Mouse (Mus musculus): Measurements from ENCODE around the gene Kcnk2. TPM values are rescaled to one million over a fixed set of nuclear protein-coding genes. Genes with fewer than 3 reads are reported as not detected.

The Kcnk2 gene
- polyA plus RNA-seq, 1 experiment, result 2.3 TPM

GRCm38 (mm10) chr1:189364188-189364587 lies 37.9 kb downstream of the Kcnk2 start:
- H3K4me1 ChIP-seq (ENCODE audit: control insufficient read depth, insufficient read depth, insufficient read length, low read length), result no peaks in the 10 kb centered on the region
- no peak overlapping the region for H3K4me3 ChIP-seq (ENCODE audit: insufficient read depth, low read depth, low read length)
- H3K27ac ChIP-seq (replicated peaks; ENCODE audit: low read depth, low read length), result no peak overlapping the region

DNA sequence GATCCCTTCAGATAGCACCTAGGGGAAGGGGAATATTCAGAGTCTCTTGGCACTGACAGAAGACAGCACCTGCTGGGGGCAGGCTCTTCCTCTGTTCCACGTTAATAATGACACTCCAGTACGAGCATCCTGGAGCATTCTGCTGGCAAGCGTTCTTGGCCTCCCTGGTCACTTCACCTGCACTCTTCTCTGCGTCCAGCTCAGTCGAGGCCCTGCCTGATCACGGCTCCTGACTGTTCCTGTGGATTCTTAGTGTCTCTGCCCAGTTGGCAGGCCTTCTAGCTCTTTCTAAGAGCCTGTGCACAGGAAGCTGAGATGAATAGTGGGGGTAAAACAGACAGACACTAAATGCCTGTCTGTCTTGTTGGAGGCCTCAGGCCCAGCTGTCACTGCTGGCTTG lies 39.5 kb downstream of the Kcnk2 start:
- Histone ChIP-seq H3K27ac (replicated peaks; ENCODE audit: low read depth, low read length) (no peak overlapping the region), H3K4me1 (ENCODE audit: control insufficient read depth, insufficient read depth, insufficient read length, low read length) (no peaks in the 10 kb centered on the region), H3K4me3 (ENCODE audit: insufficient read depth, low read depth, low read length) (no peak overlapping the region)

DNA sequence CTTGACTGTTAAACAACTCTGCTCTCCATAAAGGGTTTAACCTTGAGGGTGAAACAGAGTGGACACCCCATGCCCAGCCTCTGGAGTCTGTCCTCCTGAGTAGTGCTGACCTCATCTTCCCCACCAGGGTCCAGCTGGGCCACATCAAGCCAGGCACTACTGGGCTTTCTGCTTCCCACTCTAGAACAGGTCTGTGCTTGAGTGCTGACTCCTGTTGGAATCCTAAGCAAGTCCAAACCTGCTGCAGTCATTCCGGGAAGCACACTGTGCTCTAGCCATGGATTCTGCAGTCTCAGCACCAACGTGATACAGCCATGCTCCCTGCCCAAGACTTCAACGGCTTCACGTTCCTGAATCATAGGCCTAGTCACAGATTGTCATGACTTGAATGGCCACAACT lies 42.4 kb downstream of the Kcnk2 start:
- Histone ChIP-seq H3K4me1 (ENCODE audit: control insufficient read depth, insufficient read depth, insufficient read length, low read length) (no peaks in the 10 kb centered on the region), H3K4me3 (ENCODE audit: insufficient read depth, low read depth, low read length) (no peak overlapping the region), H3K27ac (replicated peaks; ENCODE audit: low read depth, low read length) (no peak overlapping the region)

- H3K4me1 ChIP-seq (ENCODE audit: control insufficient read depth, insufficient read depth, insufficient read length, low read length), result no peaks in the 10 kb centered on the region
- no peak overlapping the region for H3K4me3 ChIP-seq (ENCODE audit: insufficient read depth, low read depth, low read length)
- no peak overlapping the region for H3K27ac ChIP-seq (replicated peaks; ENCODE audit: low read depth, low read length)
These were observed 48.2 kb downstream of the Kcnk2 start for GRCm38 (mm10) chr1:189353887-189354286.

GRCm38 (mm10) chr1:189351804-189352203 lies 50.3 kb downstream of the Kcnk2 start:
- no peak overlapping the region for H3K27ac ChIP-seq (replicated peaks; ENCODE audit: low read depth, low read length)
- H3K4me3 ChIP-seq (ENCODE audit: insufficient read depth, low read depth, low read length), result no peak overlapping the region
- no peaks in the 10 kb centered on the region for H3K4me1 ChIP-seq (ENCODE audit: control insufficient read depth, insufficient read depth, insufficient read length, low read length)

- H3K27ac ChIP-seq (replicated peaks; ENCODE audit: low read depth, low read length), result no peak overlapping the region
- H3K4me1 ChIP-seq (ENCODE audit: control insufficient read depth, insufficient read depth, insufficient read length, low read length), result no peaks in the 10 kb centered on the region
- H3K4me3 ChIP-seq (ENCODE audit: insufficient read depth, low read depth, low read length), result no peak overlapping the region
These were observed 52.9 kb downstream of the Kcnk2 start for GRCm38 (mm10) chr1:189349205-189349604.

DNA sequence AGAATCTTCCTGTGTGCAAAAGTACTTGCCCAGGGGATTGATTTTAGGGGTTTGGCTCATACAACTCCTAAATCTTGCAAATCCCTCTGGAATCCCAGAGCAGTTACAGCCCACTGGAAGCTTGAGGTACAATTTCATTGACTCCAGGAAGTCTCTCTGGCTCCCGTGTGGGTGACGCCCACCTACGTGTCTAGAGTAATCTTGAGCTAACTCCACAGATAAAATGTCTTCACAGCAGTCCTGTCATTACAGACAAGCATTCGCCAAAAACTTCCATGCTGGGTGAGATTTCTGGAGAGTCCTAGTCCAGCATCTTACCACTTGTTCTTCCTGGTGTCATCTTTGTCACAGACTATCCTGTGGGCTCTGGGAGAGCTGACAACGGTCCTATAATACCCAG lies 56.9 kb downstream of the Kcnk2 start:
- no peak overlapping the region for H3K27ac ChIP-seq (replicated peaks; ENCODE audit: low read depth, low read length)
- H3K4me3 ChIP-seq (ENCODE audit: insufficient read depth, low read depth, low read length), result no peak overlapping the region
- H3K4me1 ChIP-seq (ENCODE audit: control insufficient read depth, insufficient read depth, insufficient read length, low read length), result peaks cover 2% of the 10 kb centered on the region; the same call in 1 of the 2 replicates

- no peak overlapping the region for H3K27ac ChIP-seq (replicated peaks; ENCODE audit: low read depth, low read length)
- peaks cover 2% of the 10 kb centered on the region; the same call in 1 of the 2 replicates for H3K4me1 ChIP-seq (ENCODE audit: control insufficient read depth, insufficient read depth, insufficient read length, low read length)
- peak overlapping the region; percentile 57 for H3K4me3 ChIP-seq (ENCODE audit: insufficient read depth, low read depth, low read length)
These were observed 58.5 kb downstream of the Kcnk2 start for GRCm38 (mm10) chr1:189343301-189344251.

DNA sequence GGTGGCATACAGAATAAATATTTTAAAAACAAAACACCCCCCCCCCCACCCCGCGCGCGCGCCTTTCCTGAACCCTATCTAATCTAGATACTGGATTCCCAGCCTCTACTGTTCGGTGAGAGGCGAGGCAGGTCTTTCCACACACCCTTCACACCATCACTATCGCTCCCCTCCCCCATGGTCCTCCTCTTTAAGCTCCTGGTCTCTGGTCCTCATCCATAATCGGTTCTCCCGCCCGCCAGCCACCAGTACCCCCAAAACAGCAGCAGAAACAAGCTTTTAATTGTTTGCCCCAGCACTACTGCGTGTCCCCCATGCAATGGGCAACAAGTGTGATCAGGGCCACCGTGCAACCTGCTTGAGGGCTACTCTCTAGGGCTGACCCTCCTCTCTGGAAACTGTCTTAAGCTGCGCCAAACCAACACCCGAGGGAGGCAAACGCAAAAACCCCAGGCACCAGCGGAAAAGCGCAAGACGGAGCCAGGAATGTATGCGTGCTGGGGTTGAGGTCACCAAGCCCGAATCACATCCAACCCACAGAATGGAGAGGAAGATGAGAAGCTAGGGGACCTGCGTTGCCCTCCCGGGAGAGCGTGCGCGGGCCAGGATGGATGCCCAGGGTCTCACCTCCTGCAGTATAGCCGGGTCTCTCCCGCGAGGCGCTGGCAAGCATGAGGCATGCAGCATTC lies 59.5 kb downstream of the Kcnk2 start:
- Histone ChIP-seq H3K27ac (replicated peaks; ENCODE audit: low read depth, low read length) (no peak overlapping the region), H3K4me3 (ENCODE audit: insufficient read depth, low read depth, low read length) (peak overlapping the region; percentile 57), H3K4me1 (ENCODE audit: control insufficient read depth, insufficient read depth, insufficient read length, low read length) (peaks cover 2% of the 10 kb centered on the region; the same call in 1 of the 2 replicates)

DNA sequence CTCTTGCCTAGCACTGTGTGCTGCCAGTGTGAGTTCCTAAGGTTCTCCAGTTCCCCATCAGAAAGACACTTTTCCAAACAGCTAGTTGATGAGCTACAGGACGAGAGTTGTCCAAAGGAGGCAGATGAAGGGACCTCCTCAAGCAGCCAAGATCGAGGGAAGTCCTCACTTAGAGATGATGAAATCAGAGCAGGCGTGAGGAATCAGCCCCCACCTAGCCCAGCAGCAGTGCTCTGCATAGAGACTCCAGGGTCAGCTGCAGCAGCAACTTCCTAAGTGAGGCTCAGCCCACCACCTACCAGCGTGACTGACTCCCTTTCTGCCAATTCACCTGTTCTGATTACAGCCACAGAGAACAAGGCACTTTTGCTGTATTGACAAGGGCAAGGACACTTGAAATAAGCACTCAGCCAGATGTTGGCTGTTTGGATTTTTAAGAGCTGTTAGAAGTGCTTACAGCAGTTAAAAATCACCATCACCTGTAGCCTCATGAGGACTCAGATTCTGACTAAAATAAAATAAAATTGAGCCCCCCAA lies 60.6 kb downstream of the Kcnk2 start:
- Histone ChIP-seq H3K4me1 (ENCODE audit: control insufficient read depth, insufficient read depth, insufficient read length, low read length) (peaks cover 2% of the 10 kb centered on the region; the same call in 1 of the 2 replicates), H3K27ac (replicated peaks; ENCODE audit: low read depth, low read length) (no peak overlapping the region), H3K4me3 (ENCODE audit: insufficient read depth, low read depth, low read length) (no peak overlapping the region)

GRCm38 (mm10) chr1:189315896-189316295 lies 86.2 kb downstream of the Kcnk2 start:
- Histone ChIP-seq H3K4me1 (ENCODE audit: control insufficient read depth, insufficient read depth, insufficient read length, low read length) (no peaks in the 10 kb centered on the region), H3K27ac (replicated peaks; ENCODE audit: low read depth, low read length) (no peak overlapping the region), H3K4me3 (ENCODE audit: insufficient read depth, low read depth, low read length) (no peak overlapping the region)

- no peak overlapping the region for H3K4me3 ChIP-seq (ENCODE audit: insufficient read depth, low read depth, low read length)
- no peaks in the 10 kb centered on the region for H3K4me1 ChIP-seq (ENCODE audit: control insufficient read depth, insufficient read depth, insufficient read length, low read length)
- H3K27ac ChIP-seq (replicated peaks; ENCODE audit: low read depth, low read length), result no peak overlapping the region
These were observed 87.6 kb downstream of the Kcnk2 start for GRCm38 (mm10) chr1:189314495-189314894.

DNA sequence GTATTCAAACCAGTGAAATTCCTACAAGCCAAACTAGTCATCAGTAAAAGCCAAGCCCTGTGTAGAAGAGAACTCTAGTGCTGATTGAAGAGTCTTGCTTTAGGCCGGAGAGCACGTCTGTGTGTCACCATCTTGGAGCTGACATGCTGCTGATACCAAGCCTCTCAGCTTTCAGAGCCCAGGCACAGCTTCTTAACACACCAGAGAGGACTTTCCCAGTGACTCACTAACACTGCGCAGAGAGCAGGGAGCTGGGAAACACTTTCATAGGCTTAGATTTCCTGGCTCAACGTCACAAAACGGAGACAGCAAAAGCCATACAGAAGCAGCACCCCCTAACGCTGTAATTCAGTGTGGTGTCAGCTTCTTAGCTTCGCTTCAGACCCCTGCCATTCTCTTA lies 88.3 kb downstream of the Kcnk2 start:
- no peak overlapping the region for H3K27ac ChIP-seq (replicated peaks; ENCODE audit: low read depth, low read length)
- H3K4me3 ChIP-seq (ENCODE audit: insufficient read depth, low read depth, low read length), result no peak overlapping the region
- H3K4me1 ChIP-seq (ENCODE audit: control insufficient read depth, insufficient read depth, insufficient read length, low read length), result no peaks in the 10 kb centered on the region

- no peak overlapping the region for H3K27ac ChIP-seq (replicated peaks; ENCODE audit: low read depth, low read length)
- H3K4me3 ChIP-seq (ENCODE audit: insufficient read depth, low read depth, low read length), result no peak overlapping the region
- no peaks in the 10 kb centered on the region for H3K4me1 ChIP-seq (ENCODE audit: control insufficient read depth, insufficient read depth, insufficient read length, low read length)
These were observed 91.9 kb downstream of the Kcnk2 start for GRCm38 (mm10) chr1:189310145-189310544.

- no peak overlapping the region for H3K4me3 ChIP-seq (ENCODE audit: insufficient read depth, low read depth, low read length)
- peaks cover 10% of the 10 kb centered on the region; the same call in 1 of the 2 replicates for H3K4me1 ChIP-seq (ENCODE audit: control insufficient read depth, insufficient read depth, insufficient read length, low read length)
- H3K27ac ChIP-seq (replicated peaks; ENCODE audit: low read depth, low read length), result no peak overlapping the region
These were observed 97.0 kb downstream of the Kcnk2 start for GRCm38 (mm10) chr1:189304988-189305522.
